Mouse (Mus musculus): ENCODE data around the gene 4933415A04Rik.

Gene 4933415A04Rik

DNA sequence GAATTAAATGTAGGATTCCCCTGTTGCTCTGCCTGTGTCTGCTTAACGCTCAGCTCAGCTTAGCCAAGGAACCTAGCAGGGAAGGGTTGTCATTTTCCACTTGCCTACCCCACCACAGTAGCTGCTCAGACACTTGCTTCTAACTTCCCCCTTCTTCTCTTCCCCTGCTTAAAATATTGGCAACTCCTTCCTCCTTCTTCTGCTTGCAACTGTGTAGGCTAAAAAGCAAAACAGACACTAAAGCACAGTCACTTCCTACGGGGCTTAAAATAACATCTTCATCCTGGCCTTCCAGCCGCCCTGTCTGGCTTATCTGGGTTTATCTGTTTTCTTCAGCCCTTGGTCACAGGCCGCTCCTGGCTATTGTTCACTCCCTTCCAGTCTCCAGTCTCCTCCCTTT, 45.7 kb downstream of the 4933415A04Rik start:
- DNase-seq (ENCODE audit: low spot score): no peak

- no peak for DNase-seq (ENCODE audit: low spot score)
These were observed 46.3 kb downstream of the 4933415A04Rik start for GRCm38 (mm10) chr11:43633165-43633564.

DNA sequence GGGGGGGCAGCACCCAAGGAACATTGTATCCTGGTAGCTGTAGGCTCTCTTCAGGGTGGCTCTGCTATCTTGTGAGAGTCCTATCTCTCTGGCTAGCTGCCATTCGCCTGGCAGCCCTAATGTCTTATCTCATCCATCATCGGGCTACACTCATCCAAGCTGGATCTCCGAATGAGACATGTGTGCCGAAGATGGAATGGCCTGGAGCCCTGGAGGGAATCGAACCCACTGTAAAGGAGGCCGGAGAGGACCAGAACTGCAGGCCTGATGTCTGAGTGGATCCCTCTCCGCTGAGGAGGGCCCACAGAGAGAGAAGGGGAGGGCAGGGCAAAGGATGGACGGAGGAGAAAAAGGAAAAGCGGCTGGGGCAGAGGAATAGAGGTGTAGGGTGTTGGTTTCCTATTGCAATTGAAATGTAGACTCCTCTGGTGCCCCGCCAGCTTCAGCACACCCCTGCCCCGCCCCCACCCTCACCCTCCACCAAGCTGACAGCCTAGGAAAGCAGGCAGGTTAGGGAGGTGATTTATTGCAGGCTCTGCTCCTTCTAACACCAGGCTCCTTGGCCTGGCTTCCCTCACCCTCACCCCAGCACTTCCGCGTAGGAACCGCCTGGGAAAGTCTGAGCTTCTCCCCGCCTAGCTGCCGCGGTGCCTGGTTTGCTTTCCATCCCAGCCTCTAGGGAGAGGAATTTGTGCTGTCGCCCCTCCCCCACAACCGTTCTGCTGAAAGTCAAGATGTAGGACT, 47.0 kb downstream of the 4933415A04Rik start:
- DNase-seq (ENCODE audit: low spot score): no peak

GRCm38 (mm10) chr11:43636761-43637160, 49.9 kb downstream of the 4933415A04Rik start:
- DNase-seq (ENCODE audit: low spot score): no peak

- no peak for DNase-seq (ENCODE audit: low spot score)
These were observed 51.6 kb downstream of the 4933415A04Rik start for GRCm38 (mm10) chr11:43638486-43638885.

Data from c-Kit-positive CD71-positive TER-119-positive erythroid progenitor cells, embryonic 14.5 days (primary cell).